Mouse (Mus musculus) fat pad, adult 2 months (tissue): ENCODE data around the gene Mdfi.

ENCODE experiments used
- DNase-seq: peaks from one replicate; pipeline ENCODE4 v3.0.0-alpha.2; 2011; ENCODE audit warnings: low read depth, low spot score; ENCODE audit errors: extremely low read depth

The Mdfi gene

GRCm38 (mm10) chr17:47805047-47805835 lies 29.2 kb downstream of the Mdfi start:
- no peak for DNase-seq

GRCm38 (mm10) chr17:47803662-47804061 lies 30.8 kb downstream of the Mdfi start:
- DNase-seq, result no peak

GRCm38 (mm10) chr17:47802806-47803205 lies 31.7 kb downstream of the Mdfi start:
- no peak for DNase-seq

GRCm38 (mm10) chr17:47797383-47797782 lies 37.1 kb downstream of the Mdfi start:
- no peak for DNase-seq

GRCm38 (mm10) chr17:47796968-47797367 lies 37.5 kb downstream of the Mdfi start:
- no peak for DNase-seq

GRCm38 (mm10) chr17:47796156-47796816 lies 38.2 kb downstream of the Mdfi start:
- no peak for DNase-seq

- DNase-seq, result no peak
These were observed 39.0 kb downstream of the Mdfi start for GRCm38 (mm10) chr17:47795446-47795845.

- DNase-seq, result no peak
These were observed 41.1 kb downstream of the Mdfi start for GRCm38 (mm10) chr17:47793377-47793776.

GRCm38 (mm10) chr17:47792098-47792863 lies 42.2 kb downstream of the Mdfi start:
- DNase-seq, result no peak

GRCm38 (mm10) chr17:47788996-47789395 lies 45.5 kb downstream of the Mdfi start:
- no peak for DNase-seq

GRCm38 (mm10) chr17:47788306-47788705 lies 46.2 kb downstream of the Mdfi start:
- no peak for DNase-seq

GRCm38 (mm10) chr17:47787632-47788031 lies 46.9 kb downstream of the Mdfi start:
- no peak for DNase-seq

GRCm38 (mm10) chr17:47784411-47784810 lies 50.1 kb downstream of the Mdfi start:
- DNase-seq, result no peak

GRCm38 (mm10) chr17:47783445-47784223 lies 50.9 kb downstream of the Mdfi start:
- no peak for DNase-seq

- DNase-seq, result no peak
These were observed 52.0 kb downstream of the Mdfi start for GRCm38 (mm10) chr17:47782486-47782885.

GRCm38 (mm10) chr17:47780470-47780869 lies 54.0 kb downstream of the Mdfi start:
- no peak for DNase-seq

GRCm38 (mm10) chr17:47777141-47777540 lies 57.4 kb downstream of the Mdfi start:
- no peak for DNase-seq

GRCm38 (mm10) chr17:47773604-47774003 lies 60.9 kb downstream of the Mdfi start:
- no peak for DNase-seq

- no peak for DNase-seq
These were observed 64.8 kb downstream of the Mdfi start for GRCm38 (mm10) chr17:47769389-47770299.

- DNase-seq, result no peak
These were observed 65.7 kb downstream of the Mdfi start for GRCm38 (mm10) chr17:47768707-47769276.
